Mouse (Mus musculus): ENCODE data around the gene Nav2. TPM values are rescaled to one million over a fixed set of nuclear protein-coding genes. Genes with fewer than 3 reads are reported as not detected.
A peak's percentile ranks its signal among the peaks of the same experiment; 100 is the strongest.

Gene Nav2
- polyA plus RNA-seq, 1 experiment from 2014 or later: 4.1 TPM

GRCm38 (mm10) chr7:49347338-49348272 is 439.1 kb downstream of the Nav2 start:
- WGBS (ENCODE audit: insufficient replicate concordance): 46% methylated on average over 16 of the region's 16 CpGs
- Histone ChIP-seq H3K27ac (ENCODE audit: low read length) (no peak overlapping the region), H3K9me3 (replicated peaks; ENCODE audit: control insufficient read depth, low read length) (no peaks in the 10 kb centered on the region), H3K4me1 (ENCODE audit: control insufficient read depth, low read depth, low read length) (peaks cover 14% of the 10 kb centered on the region), H3K4me3 (ENCODE audit: low read depth, low read length) (no peak overlapping the region), H3K9ac (ENCODE audit: low read depth, low read length) (no peak overlapping the region), H3K36me3 (ENCODE audit: control insufficient read depth, insufficient read depth) (no peaks in the 10 kb centered on the region), H3K4me2 (ENCODE audit: low read depth, low read length) (no peak overlapping the region), H3K27me3 (ENCODE audit: control insufficient read depth, insufficient read depth, low read depth, low read length) (no peaks in the 10 kb centered on the region; the same call in 1 of the 2 replicates)
- ATAC-seq (ENCODE audit: low read depth): no peak

GRCm38 (mm10) chr7:49348636-49349035 is 440.1 kb downstream of the Nav2 start:
- Histone ChIP-seq H3K4me3 (ENCODE audit: low read depth, low read length) (no peak overlapping the region), H3K27me3 (ENCODE audit: control insufficient read depth, insufficient read depth, low read depth, low read length) (no peaks in the 10 kb centered on the region; the same call in 1 of the 2 replicates), H3K9ac (ENCODE audit: low read depth, low read length) (no peak overlapping the region), H3K4me2 (ENCODE audit: low read depth, low read length) (no peak overlapping the region), H3K4me1 (ENCODE audit: control insufficient read depth, low read depth, low read length) (peaks cover 11% of the 10 kb centered on the region), H3K9me3 (replicated peaks; ENCODE audit: control insufficient read depth, low read length) (no peaks in the 10 kb centered on the region), H3K36me3 (ENCODE audit: control insufficient read depth, insufficient read depth) (no peaks in the 10 kb centered on the region), H3K27ac (ENCODE audit: low read length) (no peak overlapping the region)
- WGBS (ENCODE audit: insufficient replicate concordance): 43% methylated on average over 2 of the region's 2 CpGs
- ATAC-seq (ENCODE audit: low read depth): no peak

GRCm38 (mm10) chr7:49350321-49351007 is 441.9 kb downstream of the Nav2 start:
- H3K4me3 ChIP-seq (ENCODE audit: low read depth, low read length): peak overlapping the region; percentile 27
- H3K9me3 ChIP-seq (replicated peaks; ENCODE audit: control insufficient read depth, low read length): no peaks in the 10 kb centered on the region
- no peaks in the 10 kb centered on the region for H3K36me3 ChIP-seq (ENCODE audit: control insufficient read depth, insufficient read depth)
- no peaks in the 10 kb centered on the region for H3K27me3 ChIP-seq (ENCODE audit: control insufficient read depth, insufficient read depth, low read depth, low read length)
- WGBS (ENCODE audit: insufficient replicate concordance): 42% methylated on average over 8 of the region's 8 CpGs
- peak overlapping the region; percentile 40 for H3K4me2 ChIP-seq (ENCODE audit: low read depth, low read length)
- H3K4me1 ChIP-seq (ENCODE audit: control insufficient read depth, low read depth, low read length): peaks cover 11% of the 10 kb centered on the region
- ATAC-seq (ENCODE audit: low read depth): peak; percentile 91
- peak overlapping the region; percentile 77 for H3K27ac ChIP-seq (ENCODE audit: low read length)
- peak overlapping the region; percentile 36 for H3K9ac ChIP-seq (ENCODE audit: low read depth, low read length)

GRCm38 (mm10) chr7:49351596-49352258 is 443.2 kb downstream of the Nav2 start:
- no peak overlapping the region for H3K27ac ChIP-seq (ENCODE audit: low read length)
- no peak overlapping the region for H3K4me3 ChIP-seq (ENCODE audit: low read depth, low read length)
- WGBS (ENCODE audit: insufficient replicate concordance): 61% methylated on average over 11 of the region's 11 CpGs

GRCm38 (mm10) chr7:49357441-49358165 is 449.1 kb downstream of the Nav2 start:
- no peak overlapping the region for H3K9ac ChIP-seq (ENCODE audit: low read depth, low read length)
- H3K9me3 ChIP-seq (replicated peaks; ENCODE audit: control insufficient read depth, low read length): no peaks in the 10 kb centered on the region
- H3K27me3 ChIP-seq (ENCODE audit: control insufficient read depth, insufficient read depth, low read depth, low read length): no peaks in the 10 kb centered on the region
- H3K4me2 ChIP-seq (ENCODE audit: low read depth, low read length): no peak overlapping the region
- no peak for ATAC-seq (ENCODE audit: low read depth)
- no peak overlapping the region for H3K27ac ChIP-seq (ENCODE audit: low read length)
- H3K4me1 ChIP-seq (ENCODE audit: control insufficient read depth, low read depth, low read length): no peaks in the 10 kb centered on the region
- WGBS (ENCODE audit: insufficient replicate concordance): 59% methylated on average over 18 of the region's 18 CpGs
- H3K4me3 ChIP-seq (ENCODE audit: low read depth, low read length): no peak overlapping the region
- H3K36me3 ChIP-seq (ENCODE audit: control insufficient read depth, insufficient read depth): no peaks in the 10 kb centered on the region

More at GRCm38 (mm10) chr7:49351596-49352258, 443.2 kb downstream of the Nav2 start:
- Histone ChIP-seq H3K27me3 (ENCODE audit: control insufficient read depth, insufficient read depth, low read depth, low read length) (no peaks in the 10 kb centered on the region), H3K36me3 (ENCODE audit: control insufficient read depth, insufficient read depth) (no peaks in the 10 kb centered on the region), H3K4me1 (ENCODE audit: control insufficient read depth, low read depth, low read length) (peaks cover 11% of the 10 kb centered on the region), H3K9ac (ENCODE audit: low read depth, low read length) (no peak overlapping the region), H3K9me3 (replicated peaks; ENCODE audit: control insufficient read depth, low read length) (no peaks in the 10 kb centered on the region), H3K4me2 (ENCODE audit: low read depth, low read length) (no peak overlapping the region)
- peak; percentile 49 for ATAC-seq (ENCODE audit: low read depth)

- Histone ChIP-seq H3K4me2 (ENCODE audit: low read depth, low read length) (no peak overlapping the region), H3K4me3 (ENCODE audit: low read depth, low read length) (no peak overlapping the region), H3K9me3 (replicated peaks; ENCODE audit: control insufficient read depth, low read length) (no peaks in the 10 kb centered on the region), H3K36me3 (ENCODE audit: control insufficient read depth, insufficient read depth) (no peaks in the 10 kb centered on the region), H3K27me3 (ENCODE audit: control insufficient read depth, insufficient read depth, low read depth, low read length) (no peaks in the 10 kb centered on the region), H3K9ac (ENCODE audit: low read depth, low read length) (no peak overlapping the region), H3K27ac (ENCODE audit: low read length) (no peak overlapping the region), H3K4me1 (ENCODE audit: control insufficient read depth, low read depth, low read length) (no peaks in the 10 kb centered on the region)
- ATAC-seq (ENCODE audit: low read depth): no peak
- 59% methylated on average over 3 of the region's 3 CpGs for WGBS (ENCODE audit: insufficient replicate concordance)
Observed at GRCm38 (mm10) chr7:49359120-49359519, 450.6 kb downstream of the Nav2 start.

GRCm38 (mm10) chr7:49360597-49360996 is 452.1 kb downstream of the Nav2 start:
- ATAC-seq (ENCODE audit: low read depth): no peak
- 68% methylated on average over 3 of the region's 3 CpGs for WGBS (ENCODE audit: insufficient replicate concordance)
- Histone ChIP-seq H3K9me3 (replicated peaks; ENCODE audit: control insufficient read depth, low read length) (no peaks in the 10 kb centered on the region), H3K4me3 (ENCODE audit: low read depth, low read length) (no peak overlapping the region), H3K9ac (ENCODE audit: low read depth, low read length) (no peak overlapping the region), H3K4me2 (ENCODE audit: low read depth, low read length) (no peak overlapping the region), H3K4me1 (ENCODE audit: control insufficient read depth, low read depth, low read length) (no peaks in the 10 kb centered on the region), H3K27me3 (ENCODE audit: control insufficient read depth, insufficient read depth, low read depth, low read length) (no peaks in the 10 kb centered on the region), H3K36me3 (ENCODE audit: control insufficient read depth, insufficient read depth) (no peaks in the 10 kb centered on the region), H3K27ac (ENCODE audit: low read length) (no peak overlapping the region)

GRCm38 (mm10) chr7:49361465-49362090 is 453.1 kb downstream of the Nav2 start:
- 65% methylated on average over 9 of the region's 9 CpGs for WGBS (ENCODE audit: insufficient replicate concordance)
- no peaks in the 10 kb centered on the region for H3K27me3 ChIP-seq (ENCODE audit: control insufficient read depth, insufficient read depth, low read depth, low read length)
- H3K27ac ChIP-seq (ENCODE audit: low read length): no peak overlapping the region
- H3K9ac ChIP-seq (ENCODE audit: low read depth, low read length): no peak overlapping the region
- H3K4me1 ChIP-seq (ENCODE audit: control insufficient read depth, low read depth, low read length): no peaks in the 10 kb centered on the region
- no peaks in the 10 kb centered on the region for H3K36me3 ChIP-seq (ENCODE audit: control insufficient read depth, insufficient read depth)
- H3K4me2 ChIP-seq (ENCODE audit: low read depth, low read length): no peak overlapping the region
- ATAC-seq (ENCODE audit: low read depth): no peak
- no peak overlapping the region for H3K4me3 ChIP-seq (ENCODE audit: low read depth, low read length)
- H3K9me3 ChIP-seq (replicated peaks; ENCODE audit: control insufficient read depth, low read length): no peaks in the 10 kb centered on the region

All from liver, embryonic 16.5 days (tissue).